Mouse (Mus musculus): ENCODE data around the gene Gm4131. TPM values are rescaled to one million over a fixed set of nuclear protein-coding genes. Genes with fewer than 3 reads are reported as not detected.

The Gm4131 gene
- total RNA-seq, 2 experiments from 2014 or later: not detected

GRCm38 (mm10) chr14:62468119-62468752 lies 98.5 kb downstream of the Gm4131 start:
- no peak for DNase-seq
- intact Hi-C loops (cut with DNase I): no loop called here

- intact Hi-C loops (cut with DNase I): no loop called here
- peak in 1 of 2 experiments; percentile 23 for DNase-seq
These were observed 101.8 kb downstream of the Gm4131 start for GRCm38 (mm10) chr14:62464966-62465365.

GRCm38 (mm10) chr14:62459541-62459940 lies 107.2 kb downstream of the Gm4131 start:
- DNase-seq: no peak
- intact Hi-C loops (cut with DNase I): loop anchor here (5.0 kb wide), 2 partner anchors 122 to 887 kb away; no protein-coding TSS in a partner anchor

GRCm38 (mm10) chr14:62457420-62458181 lies 109.1 kb downstream of the Gm4131 start:
- DNase-seq: peak; percentile 57 to 68
- intact Hi-C loops (cut with DNase I): loop anchor here (2.0 to 5.0 kb wide), 3 partner anchors 120 to 885 kb away; no protein-coding TSS in a partner anchor

- intact Hi-C loops (cut with DNase I): loop anchor here (2.0 to 5.0 kb wide), 3 partner anchors 119 to 884 kb away; no protein-coding TSS in a partner anchor
- DNase-seq: no peak
These were observed 110.4 kb downstream of the Gm4131 start, which contains the start of gene Gucy1b2 for GRCm38 (mm10) chr14:62456239-62456747. TSS of gene Gucy1b2 (minus strand) at chr14:62456289.

- intact Hi-C loops (cut with DNase I): loop anchor here (5.0 kb wide), 2 partner anchors 118 to 883 kb away; no protein-coding TSS in a partner anchor
- no peak for DNase-seq
These were observed 111.2 kb downstream of the Gm4131 start for GRCm38 (mm10) chr14:62455570-62455879.

GRCm38 (mm10) chr14:62454760-62455569 lies 111.8 kb downstream of the Gm4131 start:
- intact Hi-C loops (cut with DNase I): loop anchor here (5.0 kb wide), 2 partner anchors 118 to 883 kb away; no protein-coding TSS in a partner anchor
- no peak for DNase-seq

- DNase-seq: no peak
- intact Hi-C loops (cut with DNase I): no loop called here
These were observed 112.6 kb downstream of the Gm4131 start for GRCm38 (mm10) chr14:62454136-62454535.

GRCm38 (mm10) chr14:62453276-62453675 lies 113.4 kb downstream of the Gm4131 start:
- intact Hi-C loops (cut with DNase I): no loop called here
- DNase-seq: no peak

GRCm38 (mm10) chr14:62450706-62451105 lies 116.0 kb downstream of the Gm4131 start:
- DNase-seq: no peak
- intact Hi-C loops (cut with DNase I): no loop called here

GRCm38 (mm10) chr14:62447214-62447548 lies 119.5 kb downstream of the Gm4131 start:
- no peak for DNase-seq
- intact Hi-C loops (cut with DNase I): no loop called here

- intact Hi-C loops (cut with DNase I): no loop called here
- DNase-seq: no peak
These were observed 120.1 kb downstream of the Gm4131 start for GRCm38 (mm10) chr14:62446385-62447213.

GRCm38 (mm10) chr14:62443840-62444430 lies 122.8 kb downstream of the Gm4131 start:
- DNase-seq: no peak
- intact Hi-C loops (cut with DNase I): no loop called here

- no peak for DNase-seq
- intact Hi-C loops (cut with DNase I): no loop called here
These were observed 123.8 kb downstream of the Gm4131 start for GRCm38 (mm10) chr14:62442971-62443370.

GRCm38 (mm10) chr14:62440036-62440435 lies 126.7 kb downstream of the Gm4131 start:
- intact Hi-C loops (cut with DNase I): no loop called here
- no peak for DNase-seq

- DNase-seq: no peak
- intact Hi-C loops (cut with DNase I): no loop called here
These were observed 128.5 kb downstream of the Gm4131 start for GRCm38 (mm10) chr14:62438236-62438635.

- no peak for DNase-seq
- intact Hi-C loops (cut with DNase I): no loop called here
These were observed 128.9 kb downstream of the Gm4131 start for GRCm38 (mm10) chr14:62437806-62438205.

GRCm38 (mm10) chr14:62425277-62425691 lies 141.4 kb downstream of the Gm4131 start:
- intact Hi-C loops (cut with DNase I): no loop called here
- DNase-seq: no peak

- intact Hi-C loops (cut with DNase I): no loop called here
- no peak for DNase-seq
These were observed 144.5 kb downstream of the Gm4131 start for GRCm38 (mm10) chr14:62422265-62422664.
